Mouse (Mus musculus): Measurements from ENCODE around the gene Ncoa1. TPM values are rescaled to one million over a fixed set of nuclear protein-coding genes. Genes with fewer than 3 reads are reported as not detected.
"Not testable (repeated sequence)": the region's sequence is repeated elsewhere in the genome, so short reads cannot be mapped to it uniquely, and the experiment has no call there.

Gene Ncoa1
- polyA plus RNA-seq, 2 experiments from 2014 or later = 10.1 to 16.7 TPM

DNA sequence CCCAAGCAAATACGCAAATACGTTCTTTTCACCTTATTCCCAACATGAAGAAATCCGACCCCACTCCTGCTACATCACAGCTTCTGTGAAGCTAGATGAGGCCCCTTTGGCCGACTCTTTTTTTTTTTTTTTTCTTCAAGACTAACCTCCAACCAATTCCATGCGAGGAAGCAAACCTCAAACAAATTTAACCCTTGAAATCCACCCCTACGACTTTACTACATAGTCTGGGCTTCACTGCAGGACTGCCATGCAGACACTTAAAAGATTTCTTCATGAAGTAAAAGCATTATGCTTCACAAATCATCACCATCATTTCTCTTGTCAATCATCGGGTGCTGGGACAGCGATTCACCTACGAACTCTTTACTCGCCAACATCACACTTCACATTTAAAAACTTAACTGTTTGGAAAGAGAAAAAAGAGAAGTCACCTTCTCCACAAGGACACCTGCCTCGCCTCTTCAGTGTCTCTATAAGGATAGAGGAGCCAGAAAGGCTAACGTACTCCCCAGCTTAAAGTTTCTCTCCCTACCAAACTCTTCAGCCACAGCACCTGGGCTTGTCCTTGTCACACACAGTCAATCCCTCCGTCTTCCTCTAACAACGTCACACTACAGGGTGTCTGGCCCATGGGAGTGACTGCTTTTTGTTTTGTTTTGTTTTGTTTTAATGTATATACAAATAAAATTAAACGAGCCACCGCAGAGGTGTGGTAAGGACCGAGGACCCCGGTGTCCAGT lies 1.6 kb downstream of the Ncoa1 start:
- ATAC-seq = no peak

DNA sequence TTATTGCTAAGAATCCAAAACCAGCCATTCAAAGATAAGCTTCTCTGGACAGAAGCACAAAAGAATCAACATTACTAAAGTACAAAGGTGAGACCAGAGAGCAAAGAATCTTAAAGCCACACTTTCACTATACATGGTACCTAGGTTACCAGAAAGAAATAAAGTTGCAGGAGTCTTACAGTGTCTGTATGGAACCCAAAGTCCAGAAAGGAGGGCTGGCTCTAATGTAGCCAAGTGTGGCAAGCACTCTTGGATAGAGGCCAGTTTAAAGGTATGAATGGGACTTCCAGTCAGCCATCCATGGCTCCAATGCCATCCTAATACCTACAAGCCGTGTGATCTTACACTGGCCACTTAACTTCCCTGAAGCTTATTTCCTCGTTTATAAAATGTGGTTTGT lies 7.9 kb downstream of the Ncoa1 start:
- ATAC-seq = no peak

DNA sequence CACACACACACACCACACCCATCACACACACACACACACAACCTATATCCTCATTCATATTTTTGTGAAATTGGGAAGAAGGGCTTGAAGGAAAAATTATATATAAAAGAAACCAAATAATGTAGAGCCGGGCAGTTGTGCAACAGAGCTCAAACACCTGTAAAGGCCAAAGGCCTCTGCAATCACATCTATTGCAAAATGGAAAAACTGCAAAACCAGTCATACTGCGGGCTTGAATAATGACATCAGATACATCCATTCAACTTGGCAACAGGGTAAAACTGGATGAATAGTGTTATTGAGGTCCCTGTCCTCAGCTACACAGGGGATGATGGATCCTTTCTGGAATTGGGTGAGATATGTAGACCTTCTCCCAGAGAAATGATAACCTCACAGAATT lies 13.3 kb downstream of the Ncoa1 start:
- ATAC-seq = no peak

DNA sequence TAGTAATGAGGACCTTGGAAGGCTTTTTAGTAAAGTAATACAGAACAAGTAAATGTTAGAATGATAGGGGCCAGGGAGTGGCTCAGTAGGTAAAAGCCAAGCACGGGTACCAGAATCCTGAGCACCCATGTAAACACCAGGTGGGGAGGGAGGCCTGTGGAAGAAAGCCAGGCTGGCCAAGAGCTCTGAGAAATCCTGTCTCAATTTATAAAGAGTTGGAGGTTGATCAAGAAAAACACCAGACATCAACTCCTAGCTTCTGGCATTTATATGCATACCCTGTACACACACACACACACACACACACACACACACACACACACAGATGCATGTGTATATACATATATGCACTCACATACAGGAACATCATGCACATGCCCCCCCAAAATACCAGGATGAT lies 14.6 kb downstream of the Ncoa1 start:
- no peak for ATAC-seq

DNA sequence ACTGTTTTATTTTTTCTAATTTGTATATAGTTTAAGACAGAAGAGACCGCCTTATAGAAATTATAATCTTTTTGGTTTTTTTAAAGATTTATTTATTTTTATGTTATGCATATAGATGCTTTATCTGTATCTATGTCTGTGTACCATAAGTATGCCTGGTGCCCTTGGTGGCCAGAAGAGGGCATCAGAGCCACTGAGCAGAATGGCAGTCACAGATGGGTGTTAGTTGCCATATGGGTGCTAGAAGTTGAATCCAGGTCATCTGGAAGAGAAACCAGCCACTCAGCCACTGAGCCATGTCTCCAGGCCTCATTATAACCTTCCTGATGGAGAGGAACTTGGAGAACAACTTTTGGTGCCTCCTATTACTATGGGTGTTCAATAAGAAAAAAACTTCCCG lies 16.0 kb downstream of the Ncoa1 start:
- no peak for ATAC-seq

DNA sequence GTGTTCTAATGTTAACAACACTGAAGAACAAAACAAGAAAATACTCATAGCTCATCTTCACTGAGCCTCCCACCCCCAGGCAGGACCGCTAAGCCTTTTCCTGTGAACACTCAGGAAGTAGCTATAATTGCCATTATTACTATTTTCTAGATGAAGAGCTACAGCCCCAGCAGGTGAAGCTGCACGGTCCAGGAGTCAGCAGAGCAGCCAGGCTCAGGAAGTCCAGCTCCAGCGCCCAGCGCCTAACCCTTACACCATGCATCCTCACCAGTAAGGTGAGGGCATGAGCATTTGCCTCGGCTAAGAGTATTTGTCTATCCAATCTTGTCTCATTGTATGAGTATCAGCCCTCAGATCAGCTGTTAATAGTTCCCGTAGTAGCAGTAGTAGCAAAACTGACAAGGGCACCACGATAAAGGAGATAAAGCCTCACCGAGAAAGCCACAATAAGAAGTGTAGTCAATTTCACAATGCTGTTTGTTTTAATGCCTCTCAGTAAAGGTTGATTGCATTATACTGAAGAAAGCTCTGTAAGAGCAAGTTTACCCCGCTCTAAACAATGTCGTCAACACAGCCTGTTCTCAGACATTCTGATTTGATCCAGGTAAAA lies 21.9 kb downstream of the Ncoa1 start:
- ATAC-seq = peak; percentile 58

DNA sequence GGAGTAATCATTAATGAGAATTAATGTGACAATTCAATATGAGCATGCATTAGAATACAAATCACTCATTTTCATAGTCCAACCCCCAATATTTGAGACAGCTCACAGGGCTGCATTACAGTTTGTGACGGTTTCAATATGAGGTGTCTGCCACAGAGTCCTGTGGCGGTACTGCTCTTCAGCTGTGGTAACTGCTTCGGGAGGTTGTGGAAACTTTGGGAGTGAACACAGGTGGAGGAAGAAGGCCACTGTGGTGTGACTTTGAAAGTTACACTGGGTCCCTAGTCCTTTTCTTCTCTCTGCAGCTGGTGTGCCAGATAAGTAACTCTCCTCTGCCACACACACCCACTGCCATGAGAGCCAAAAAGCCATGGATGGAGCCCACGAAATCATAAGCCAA lies 22.7 kb downstream of the Ncoa1 start:
- peak; percentile 53 for ATAC-seq

DNA sequence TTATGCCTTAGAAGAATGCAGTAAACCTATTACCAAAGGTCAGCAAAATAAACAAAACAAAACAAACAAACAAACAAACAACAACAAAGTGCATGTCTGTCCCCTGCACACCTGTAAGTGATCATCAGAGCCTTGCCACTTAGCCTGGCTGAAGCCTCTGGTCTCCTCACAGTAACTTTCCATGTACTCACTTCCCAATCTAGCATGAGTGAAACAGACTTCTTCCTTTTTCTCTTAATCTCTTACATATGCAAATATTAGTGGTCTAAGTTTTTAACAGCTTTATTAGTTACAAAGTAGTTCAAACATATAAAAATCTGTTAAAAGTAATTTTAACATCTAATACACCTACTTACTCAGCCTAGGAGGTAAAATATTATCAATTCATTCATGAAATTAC lies 24.7 kb downstream of the Ncoa1 start:
- no peak for ATAC-seq

DNA sequence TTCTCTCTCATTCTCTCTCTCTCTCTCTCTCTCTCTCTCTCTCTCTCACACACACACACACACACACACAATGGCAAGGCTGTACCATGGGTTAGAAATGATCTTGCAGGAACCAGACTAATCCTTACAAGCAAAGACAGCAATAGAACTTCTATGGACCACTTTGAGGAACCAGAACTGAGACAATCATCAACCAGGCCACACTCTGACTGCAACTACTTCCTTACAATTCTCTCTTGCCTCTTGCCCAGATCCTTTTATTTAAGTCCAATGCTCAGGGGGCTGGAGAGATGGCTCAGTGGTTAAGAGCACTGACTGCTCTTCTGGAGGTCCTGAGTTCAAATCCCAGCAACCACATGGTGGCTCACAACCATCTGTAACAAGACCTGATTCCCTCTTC lies 26.5 kb downstream of the Ncoa1 start:
- not testable (repeated sequence) for ATAC-seq

DNA sequence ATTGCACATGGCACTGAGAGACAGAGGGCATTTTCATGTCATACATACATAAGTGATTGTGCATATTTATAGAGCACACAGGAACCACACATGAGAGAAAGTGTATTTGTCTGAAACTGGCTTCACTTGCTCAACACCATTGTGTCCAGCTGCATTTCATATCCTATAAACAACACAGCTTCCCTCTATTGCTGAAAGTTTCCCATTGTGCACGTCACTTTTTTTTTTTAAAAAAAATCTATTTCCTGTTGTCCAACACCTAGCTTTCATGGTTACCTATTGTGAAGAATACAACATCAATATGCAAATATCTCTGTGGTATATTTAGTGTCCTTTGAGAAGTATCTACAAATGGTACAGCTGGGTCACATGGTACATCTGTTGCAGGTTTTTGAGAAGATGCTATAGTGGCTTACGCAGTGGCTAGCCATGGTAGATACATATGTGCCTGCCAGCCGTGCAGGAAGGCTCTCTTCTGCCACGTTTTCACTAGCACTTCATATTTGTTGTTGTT lies 28.8 kb downstream of the Ncoa1 start:
- ATAC-seq = peak; percentile 47

DNA sequence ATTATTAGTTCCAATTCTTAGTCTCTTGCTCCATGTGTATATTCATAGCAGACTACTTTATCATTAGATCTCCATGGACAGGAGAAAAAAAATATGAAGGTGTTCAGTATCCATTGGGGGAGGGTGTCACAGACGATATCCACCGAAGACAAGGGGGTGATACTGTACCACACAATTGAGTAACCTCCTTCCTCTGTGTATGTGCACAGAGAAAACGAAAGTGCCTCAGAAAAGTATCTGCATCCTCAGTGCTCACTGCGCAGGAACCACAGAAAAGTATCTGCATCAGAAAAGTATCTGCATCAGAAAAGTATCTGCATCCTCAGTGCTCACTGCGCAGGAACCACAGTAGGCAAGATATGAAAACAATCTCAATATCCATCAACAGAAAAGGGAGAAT lies 32.0 kb downstream of the Ncoa1 start:
- peak; percentile 87 for ATAC-seq

DNA sequence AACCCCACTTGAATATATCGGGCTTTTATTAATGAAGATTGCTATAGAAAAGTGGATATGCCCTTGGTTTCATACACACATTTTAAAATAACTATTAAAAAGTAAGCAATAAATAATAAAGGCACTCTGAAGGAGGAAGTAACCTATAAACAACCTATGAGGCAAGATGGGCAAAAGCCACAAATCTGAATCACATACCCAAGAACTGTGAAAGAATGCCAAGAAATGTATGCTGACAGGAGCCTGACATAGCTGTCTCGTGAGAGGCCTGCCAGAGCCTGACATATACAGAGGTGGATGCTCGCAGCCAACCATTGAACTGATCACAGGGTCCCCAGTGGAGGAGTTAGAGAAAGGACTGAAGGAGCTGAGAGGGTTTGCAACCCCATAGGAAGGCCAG lies 35.5 kb downstream of the Ncoa1 start:
- no peak for ATAC-seq

DNA sequence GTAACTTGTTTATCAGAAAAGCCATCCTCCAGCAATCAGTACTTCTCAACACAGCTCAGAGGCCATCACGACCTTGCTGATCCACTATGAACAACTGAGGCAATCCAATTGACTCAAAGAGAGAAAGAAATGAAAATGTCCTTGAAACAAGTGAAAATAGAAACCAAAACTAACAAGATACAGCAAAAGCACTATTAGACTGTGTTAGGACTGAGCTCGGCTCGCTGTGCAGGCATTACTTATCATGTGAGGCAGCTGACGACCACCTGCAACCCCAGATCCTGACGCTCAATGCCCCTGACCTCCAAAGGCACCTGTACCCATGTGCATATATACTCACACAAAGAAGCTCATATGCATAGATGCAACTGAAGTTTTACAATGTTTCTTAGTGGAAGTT lies 40.8 kb downstream of the Ncoa1 start:
- ATAC-seq = peak; percentile 75

DNA sequence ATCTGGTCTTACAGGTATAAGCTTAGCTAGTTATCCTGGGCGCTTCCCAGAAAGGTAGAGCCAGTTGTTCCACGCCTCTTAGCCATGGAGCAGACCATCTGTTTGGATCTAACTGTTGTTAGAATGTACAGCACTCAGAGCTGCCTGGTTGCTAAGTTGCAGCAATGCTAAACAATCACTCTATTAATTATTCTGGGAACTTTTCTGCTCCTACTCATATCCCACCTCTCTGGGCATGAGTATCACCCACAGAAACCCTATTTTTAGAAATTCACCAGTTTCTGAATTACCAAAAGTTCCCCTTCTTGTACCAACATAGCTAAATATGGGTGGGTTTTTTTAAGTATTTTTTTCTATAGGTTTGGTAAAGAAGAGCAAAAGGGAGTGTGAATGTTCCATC lies 43.4 kb downstream of the Ncoa1 start:
- no peak for ATAC-seq

DNA sequence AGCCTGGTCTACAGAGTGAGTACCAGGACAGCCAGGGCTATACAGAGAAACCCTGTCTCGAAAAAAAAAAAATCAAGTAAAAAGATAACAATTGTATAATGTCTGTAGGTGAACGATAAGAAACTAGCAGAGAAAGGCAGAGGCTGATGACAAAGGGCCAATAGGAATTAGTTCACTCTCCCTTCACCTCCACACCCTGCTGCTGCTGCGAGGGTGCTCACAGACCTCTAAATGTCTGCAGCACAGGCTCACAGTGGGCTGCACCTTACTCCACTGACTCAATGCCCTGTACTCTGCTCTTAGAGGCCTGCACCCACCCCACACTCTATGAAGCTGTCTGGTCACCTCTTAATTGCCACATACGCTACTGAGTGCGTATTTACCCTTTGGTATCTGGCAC lies 45.0 kb downstream of the Ncoa1 start:
- ATAC-seq = no peak

DNA sequence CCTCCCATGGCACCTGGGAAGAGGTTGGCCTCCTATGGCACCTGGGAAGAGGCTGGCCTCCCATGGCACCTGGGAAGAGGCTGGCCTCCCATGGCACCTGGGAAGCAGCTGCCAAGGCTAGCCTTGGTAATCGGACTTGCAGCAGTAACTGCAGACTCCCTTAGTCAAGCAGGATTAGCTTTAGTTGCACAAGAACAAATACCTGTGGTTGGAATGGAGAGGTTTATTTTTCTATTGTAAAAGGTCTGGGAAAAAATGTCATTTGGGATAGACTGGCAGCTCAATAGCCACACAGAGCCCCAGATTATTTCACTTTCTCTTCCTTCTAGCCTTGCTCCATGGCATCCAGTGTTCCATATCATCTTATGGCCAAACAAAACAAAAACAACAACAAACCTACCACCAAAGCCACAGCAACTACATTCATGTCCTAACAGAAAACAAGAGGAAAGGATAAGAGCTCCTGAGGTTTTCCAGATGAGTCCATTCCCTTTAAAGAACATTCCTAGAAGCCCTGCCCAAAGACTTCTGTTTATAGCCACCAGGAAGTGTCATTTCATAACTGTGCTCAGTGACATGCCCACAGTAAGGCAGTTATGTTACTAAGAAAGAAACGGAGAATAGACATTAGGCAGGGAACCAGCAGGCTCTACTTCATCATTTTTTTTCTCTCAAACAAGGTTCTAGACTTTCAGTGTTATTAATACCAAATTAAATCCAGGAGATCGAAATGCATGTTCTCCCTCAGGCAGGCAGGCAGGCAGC lies 46.7 kb downstream of the Ncoa1 start:
- no peak for ATAC-seq

DNA sequence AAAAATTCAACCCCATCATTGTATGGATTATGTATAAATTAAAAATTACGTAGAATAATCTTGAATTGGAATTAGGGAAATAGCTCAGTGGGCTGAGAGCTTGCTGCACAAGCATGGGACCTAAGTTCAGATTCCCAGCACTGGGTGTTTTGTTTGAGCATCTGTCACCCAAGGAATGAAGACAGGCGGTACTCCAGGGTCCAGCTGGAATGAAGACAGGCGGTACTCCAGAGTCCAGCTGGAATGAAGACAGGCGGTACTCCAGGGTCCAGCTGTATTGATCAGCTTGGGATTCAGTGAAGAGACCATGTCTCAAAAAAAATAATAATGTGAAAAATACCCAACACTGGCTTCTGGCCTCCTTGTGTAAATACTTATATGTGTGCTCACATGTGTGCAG lies 58.2 kb downstream of the Ncoa1 start:
- ATAC-seq = no peak

DNA sequence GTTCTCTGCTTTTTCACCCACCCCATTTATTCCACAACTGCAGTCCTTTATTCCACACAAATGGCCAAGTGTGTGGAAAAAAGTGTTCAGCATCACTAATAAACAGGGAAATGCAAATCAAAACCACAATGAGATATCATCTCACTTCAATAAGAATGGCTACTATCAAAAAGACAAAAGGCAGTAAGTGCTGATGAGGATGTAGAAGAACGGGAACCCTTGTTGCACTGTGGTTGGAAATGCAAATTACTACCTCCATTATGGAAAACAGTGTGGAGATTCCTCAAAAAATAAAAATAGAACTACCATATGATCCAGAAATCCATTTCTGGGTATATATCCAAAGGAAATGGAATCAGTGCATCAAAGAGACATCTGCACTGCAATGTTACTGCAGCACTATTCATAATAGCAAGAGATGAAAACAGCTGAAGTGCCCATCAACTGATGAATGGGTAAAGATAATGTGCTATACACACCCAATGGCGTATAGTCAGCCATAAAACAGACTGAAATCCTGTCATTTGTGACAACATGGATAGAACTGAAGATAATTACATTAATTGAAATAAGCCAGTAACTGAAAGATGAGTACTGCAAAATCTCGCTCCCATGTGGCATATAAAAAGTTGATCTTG lies 59.2 kb downstream of the Ncoa1 start:
- ATAC-seq = peak; percentile 61

DNA sequence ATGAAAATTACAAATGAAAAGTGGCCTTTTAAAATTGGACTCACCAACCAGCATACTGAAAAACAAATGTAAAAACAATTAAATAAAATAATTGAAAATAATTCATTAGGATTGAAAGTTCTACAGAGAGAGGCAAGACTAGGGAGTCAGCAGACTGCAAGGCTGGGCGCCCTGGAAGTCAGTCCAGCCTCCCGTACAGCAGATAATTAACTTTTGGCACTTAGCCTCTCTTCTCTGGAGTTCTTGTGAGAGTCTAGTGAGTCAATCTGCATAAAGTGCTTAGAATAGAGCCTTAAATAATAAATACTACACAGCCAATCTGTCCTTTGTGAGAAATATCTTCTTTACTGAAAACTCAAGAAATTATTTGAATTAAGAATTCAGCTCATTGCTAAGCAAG lies 69.9 kb downstream of the Ncoa1 start:
- ATAC-seq = no peak

DNA sequence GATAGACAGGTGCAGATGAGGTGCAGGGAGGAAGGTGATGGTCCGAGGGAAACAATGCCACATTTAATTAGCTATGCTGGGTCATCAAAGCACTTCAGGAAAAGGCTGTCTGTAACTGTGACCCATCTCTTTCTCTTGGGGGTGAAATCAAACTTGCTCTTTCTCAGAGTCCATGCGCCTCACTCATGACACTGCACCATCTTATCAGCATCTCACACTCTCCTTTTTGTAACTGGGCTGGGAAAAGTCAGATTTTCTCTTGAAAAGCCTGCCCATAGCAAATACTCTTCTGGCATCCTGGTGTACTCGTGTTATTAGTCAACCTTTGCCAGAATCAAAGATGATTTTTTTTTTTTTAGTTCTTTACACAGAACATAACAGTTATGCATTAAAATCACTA lies 70.8 kb downstream of the Ncoa1 start:
- no peak for ATAC-seq

DNA sequence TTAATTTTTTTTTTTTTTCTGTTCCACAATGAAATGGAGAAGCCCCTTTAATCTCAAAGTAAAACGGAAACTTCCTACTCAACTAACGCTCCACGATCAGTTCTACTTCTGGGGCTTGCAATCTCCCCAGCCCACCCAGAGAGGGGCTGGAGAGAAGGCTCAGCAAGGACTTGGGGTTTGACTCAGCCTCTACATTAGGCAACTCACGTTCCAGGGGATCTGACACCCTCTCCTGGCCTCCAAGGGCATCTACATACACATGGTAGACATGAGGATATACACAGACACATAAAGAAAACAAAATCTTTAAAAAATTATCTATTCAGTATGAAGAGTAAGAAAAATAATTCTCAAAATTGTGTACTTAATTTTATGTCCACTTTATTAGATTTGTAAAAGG lies 73.8 kb downstream of the Ncoa1 start:
- no peak for ATAC-seq

DNA sequence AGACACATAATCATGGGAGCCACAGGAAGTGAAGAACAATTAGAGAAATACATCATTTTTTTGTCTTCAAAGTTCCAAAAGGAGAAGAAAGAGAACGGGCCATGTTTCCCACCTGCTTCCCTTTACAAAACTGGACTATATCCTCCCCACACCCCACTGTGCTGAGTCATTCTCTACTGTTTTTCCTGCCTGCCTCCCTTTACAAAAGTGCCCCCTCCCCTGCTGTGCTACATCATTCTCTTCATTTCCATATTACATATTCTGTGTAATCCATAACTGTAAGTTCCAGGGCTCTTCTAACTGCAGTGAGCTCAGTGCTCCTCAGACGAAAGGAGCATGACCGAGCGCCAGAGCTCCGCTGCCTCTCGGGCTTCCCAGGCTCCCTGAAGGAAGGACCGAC lies 80.8 kb downstream of the Ncoa1 start:
- no peak for ATAC-seq

DNA sequence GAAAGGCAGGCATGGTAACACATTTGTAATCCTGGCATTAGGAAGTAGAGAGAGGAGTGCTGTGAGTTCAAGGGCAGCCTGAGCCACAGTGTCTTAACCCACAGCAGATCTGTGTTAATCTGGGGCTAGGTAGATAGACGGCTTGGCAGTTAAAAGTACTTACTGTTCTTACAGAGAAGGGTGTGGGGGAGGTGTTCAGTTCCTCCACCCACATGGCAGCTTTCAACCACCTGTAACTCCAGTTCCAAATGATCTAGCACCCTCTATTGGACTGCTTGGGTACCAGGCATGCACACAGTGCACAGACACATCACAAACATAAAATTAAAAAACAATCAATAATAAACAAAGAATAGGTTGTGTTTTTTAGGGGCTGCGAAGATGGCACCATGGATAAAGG lies 84.4 kb downstream of the Ncoa1 start:
- ATAC-seq = no peak
